Mouse (Mus musculus) ES-E14 (cell line): ENCODE measurements around the gene Crybg2. TPM values are rescaled to one million over a fixed set of nuclear protein-coding genes. Genes with fewer than 3 reads are reported as not detected.
A peak's percentile ranks its signal among the peaks of the same experiment; 100 is the strongest.

ENCODE experiments used
- DNase-seq: peaks from one replicate; pipeline ENCODE4 v3.0.0-alpha.2; 2013; ENCODE audit warnings: low read depth, low spot score
- H3K27ac ChIP-seq: 2 replicates; pipeline ENCODE4 v1.5.1; 2012; ENCODE audit warnings: low read depth, mild to moderate bottlenecking, low read length, moderate library complexity, mixed read lengths; ENCODE audit not compliant: poor library complexity, insufficient read depth, severe bottlenecking
- H3K36me3 ChIP-seq: 2 replicates; pipeline ENCODE4 v1.6.1; 2012; ENCODE audit warnings: mild to moderate bottlenecking, low read length, moderate library complexity, mixed read lengths; ENCODE audit not compliant: control insufficient read depth, poor library complexity, insufficient read depth, severe bottlenecking
- H3K4me1 ChIP-seq, 2 experiments: fragments of 150-350 bp in 1 of 2; sonication (generic) in 1 of 2; 2 replicates each; pipeline ENCODE4 v1.6.1; 2012; ENCODE audit warnings: low read length in 2 of 2, mild to moderate bottlenecking in 1 of 2, mixed read lengths in 1 of 2; ENCODE audit not compliant: control insufficient read depth in 2 of 2, insufficient read depth in 2 of 2, poor library complexity in 1 of 2
- H3K4me3 ChIP-seq, 2 experiments: fragments of 150-350 bp in 1 of 2; sonication (generic) in 1 of 2; 2 replicates each; pipeline ENCODE4 v1.5.1; 2012; ENCODE audit warnings: low read length in 2 of 2, low read depth in 1 of 2, mild to moderate bottlenecking in 1 of 2, mixed read lengths in 1 of 2; ENCODE audit not compliant: insufficient read depth in 1 of 2, poor library complexity in 1 of 2, severe bottlenecking in 1 of 2
- H3K9ac ChIP-seq: 2 replicates; pipeline ENCODE4 v1.6.1; 2012; ENCODE audit warnings: low read depth, mild to moderate bottlenecking, low read length, mixed read lengths; ENCODE audit not compliant: poor library complexity, insufficient read depth, severe bottlenecking
- H3K9me3 ChIP-seq: fragments of 150-350 bp; sonication (generic); 2 replicates; pipeline ENCODE4 v1.6.1; 2012; ENCODE audit warnings: low read depth, mild to moderate bottlenecking, low read length; ENCODE audit not compliant: control insufficient read depth, insufficient read depth
- CHD2 ChIP-seq: IDR thresholded peaks from 2 replicates; pipeline ENCODE4 v1.6.1; 2014; ENCODE audit warnings: mild to moderate bottlenecking, low read depth, low read length, inconsistent platforms
- HCFC1 ChIP-seq: IDR thresholded peaks from 2 replicates; pipeline ENCODE4 v1.6.1; 2012; ENCODE audit warnings: low read length, inconsistent platforms, borderline replicate concordance; ENCODE audit not compliant: insufficient read depth
- MAFK ChIP-seq: IDR thresholded peaks from 2 replicates; pipeline ENCODE4 v1.6.1; 2014; ENCODE audit warnings: mild to moderate bottlenecking, low read depth, low read length, inconsistent platforms; ENCODE audit not compliant: insufficient read depth
- ZC3H11A ChIP-seq: IDR thresholded peaks from 2 replicates; pipeline ENCODE4 v1.6.1; 2012; ENCODE audit warnings: low read depth, mild to moderate bottlenecking, inconsistent platforms, low read length, borderline replicate concordance
- ZNF384 ChIP-seq: IDR thresholded peaks from 2 replicates; pipeline ENCODE4 v1.6.1; 2012; ENCODE audit warnings: low read depth, low read length, inconsistent platforms
- in situ Hi-C, 2 experiments: fragments of 600-800 bp; cut with MboI; formaldehyde crosslinking; loops; one replicate each; pipeline ENCODE4 v1.15.1; 2025; ENCODE audit warnings: low sequenced_read_pairs in 2 of 2, inconsistent platforms in 1 of 2; ENCODE audit not compliant: unreplicated experiment in 2 of 2
- total RNA-seq: library from RNA; depleted of rRNA; stranded (reverse); fragments of 300-350 nt; gene quantifications from 2 replicates; pipeline ENCODE4 v1.2.3, GENCODE M21; 2012

Crybg2 gene
- total RNA-seq, 1 experiment = 12.6 TPM

DNA sequence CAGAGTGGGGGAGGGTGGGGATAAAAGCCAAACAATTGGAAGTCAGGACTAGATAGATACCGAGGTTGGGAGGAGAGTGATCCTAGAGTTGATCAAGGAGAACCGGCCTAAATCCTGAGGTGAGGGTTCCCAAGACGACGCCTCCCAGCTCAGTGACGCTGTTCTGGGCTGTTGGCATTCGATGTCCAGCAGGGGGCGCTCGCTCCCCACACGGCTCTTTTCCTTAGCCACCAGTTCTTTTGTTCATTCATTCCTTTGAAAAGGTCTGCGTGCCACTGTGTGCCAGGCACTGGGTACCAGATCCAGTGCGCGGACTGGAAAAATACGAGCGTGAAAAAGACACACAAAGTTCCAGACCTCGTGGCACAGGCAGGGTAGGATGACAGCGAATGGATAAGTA lies 24.7 kb upstream of the Crybg2 start:
- H3K9me3 ChIP-seq = no peaks in the 10 kb centered on the region
- no peaks in the 10 kb centered on the region for H3K36me3 ChIP-seq
- TF ChIP-seq MAFK (no peak), ZC3H11A (peak; percentile 54; the same call in 1 of the 2 replicates), ZNF384 (no peak), CHD2 (no peak)
- H3K9ac ChIP-seq = no peak overlapping the region
- H3K4me3 ChIP-seq = no peak overlapping the region
- 0 out of 4 replicates have a peak, but pooled peaks cover 0 to 2% of the 10 kb centered on the region in 2 experiments for H3K4me1 ChIP-seq
- in situ Hi-C loops = no loop called here
- DNase-seq = peak; percentile 69
- H3K27ac ChIP-seq = no peak overlapping the region

DNA sequence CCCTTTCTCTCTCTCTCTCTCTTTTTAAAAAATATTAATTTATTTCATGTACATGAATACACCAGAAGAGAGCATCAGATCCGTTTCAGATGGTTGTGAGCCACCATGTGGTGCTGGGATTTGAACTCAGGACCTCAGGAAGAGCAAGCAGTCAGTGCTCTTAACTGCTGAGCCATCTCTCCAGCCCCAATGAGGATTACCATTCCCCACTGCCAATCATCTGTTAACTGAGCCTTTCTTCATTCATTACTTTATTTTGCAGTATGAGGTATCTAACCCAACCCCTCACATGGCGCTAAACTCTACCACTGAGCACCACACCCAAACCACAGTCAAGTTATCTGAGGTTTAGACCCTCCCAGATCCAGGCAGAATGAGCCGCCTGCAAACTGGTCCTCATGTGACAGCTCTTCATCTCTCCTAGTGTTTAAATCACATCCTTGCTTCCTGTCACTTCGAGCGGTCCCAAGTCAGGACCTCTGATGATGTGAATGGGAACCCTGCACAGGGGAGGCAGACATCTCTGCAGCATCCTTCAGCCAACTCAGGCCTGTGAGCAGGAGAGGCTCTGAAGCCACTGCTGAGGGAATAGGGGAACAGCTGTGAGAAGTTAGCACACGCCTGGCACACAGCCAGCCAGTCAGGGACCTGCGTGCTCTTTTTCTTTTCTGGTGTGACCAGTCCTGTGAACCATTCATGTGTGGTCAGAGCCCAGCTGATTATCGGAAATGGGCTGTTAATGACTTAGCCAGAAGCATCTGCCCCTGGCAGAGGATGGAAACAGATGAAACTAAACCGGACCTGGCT lies 19.1 kb upstream of the Crybg2 start:
- H3K36me3 ChIP-seq = no peaks in the 10 kb centered on the region
- in situ Hi-C loops = no loop called here
- H3K27ac ChIP-seq = no peak overlapping the region
- no peak overlapping the region for H3K4me3 ChIP-seq
- H3K4me1 ChIP-seq = peaks cover 0 to 2% of the 10 kb centered on the region in 2 experiments; a peak in 1 of 4 replicates
- H3K9me3 ChIP-seq = peaks cover 2% of the 10 kb centered on the region; the same call in 1 of the 2 replicates
- H3K9ac ChIP-seq = no peak overlapping the region
- DNase-seq = no peak
- no peak for TF ChIP-seq HCFC1
- TF ChIP-seq CHD2 = no peak
- TF ChIP-seq ZNF384 = no peak
- no peak for TF ChIP-seq MAFK
- no peak for TF ChIP-seq ZC3H11A

DNA sequence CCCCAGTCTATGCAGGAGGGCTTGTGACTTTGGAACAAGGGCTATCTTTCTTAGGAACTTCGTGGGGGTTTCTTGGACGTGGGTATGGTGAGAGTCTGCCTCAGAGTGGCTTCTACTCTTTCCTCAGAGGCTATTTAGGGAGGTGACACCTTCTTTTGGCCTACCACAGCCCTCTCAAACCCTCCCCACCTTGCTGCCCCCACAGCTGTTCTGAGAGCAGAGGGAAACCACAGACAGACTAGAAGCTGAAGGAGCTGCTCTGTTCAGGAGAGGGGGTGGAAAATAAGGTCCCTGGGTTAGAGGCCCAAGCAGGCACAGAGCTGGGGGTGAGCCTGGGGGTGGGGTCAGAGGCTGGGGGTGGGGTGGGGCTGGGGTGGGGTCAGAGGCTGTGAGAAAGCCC lies 17.6 kb upstream of the Crybg2 start:
- Histone ChIP-seq H3K36me3 (no peaks in the 10 kb centered on the region), H3K9me3 (peaks cover 2% of the 10 kb centered on the region; the same call in 1 of the 2 replicates), H3K4me3 (no peak overlapping the region), H3K27ac (no peak overlapping the region), H3K4me1 (peaks cover 0 to 2% of the 10 kb centered on the region in 2 experiments; a peak in 1 of 4 replicates), H3K9ac (no peak overlapping the region)
- in situ Hi-C loops = no loop called here
- TF ChIP-seq ZC3H11A = no peak
- no peak for TF ChIP-seq HCFC1
- TF ChIP-seq ZNF384 = no peak
- no peak for TF ChIP-seq MAFK
- TF ChIP-seq CHD2 = no peak
- DNase-seq = no peak

DNA sequence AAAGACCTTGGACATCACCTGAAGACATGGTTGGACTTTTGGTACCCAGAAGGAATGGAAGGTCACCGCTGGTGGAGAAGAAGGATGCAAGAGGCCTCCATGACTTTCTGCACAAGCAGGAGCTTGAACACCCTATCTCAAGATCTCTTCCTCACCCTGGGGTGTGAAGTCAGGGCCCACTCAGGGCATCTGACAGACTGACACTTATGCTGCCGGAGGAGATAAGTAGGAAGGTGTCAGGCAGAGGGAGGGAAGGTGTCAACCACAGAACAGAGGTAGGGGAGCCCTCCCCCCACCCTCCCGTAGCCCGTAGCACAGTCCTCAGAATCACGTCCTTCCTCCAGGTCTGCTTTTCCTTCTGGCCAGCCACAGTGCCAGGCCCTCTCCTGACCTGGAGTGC lies 13.0 kb upstream of the Crybg2 start:
- in situ Hi-C loops = no loop called here
- Histone ChIP-seq H3K27ac (no peak overlapping the region), H3K4me3 (no peak overlapping the region), H3K36me3 (no peaks in the 10 kb centered on the region), H3K9me3 (peaks cover 2% of the 10 kb centered on the region; the same call in 1 of the 2 replicates), H3K9ac (no peak overlapping the region), H3K4me1 (no peaks in the 10 kb centered on the region)
- no peak for TF ChIP-seq CHD2
- TF ChIP-seq HCFC1 = no peak
- TF ChIP-seq ZC3H11A = no peak
- no peak for TF ChIP-seq MAFK
- no peak for TF ChIP-seq ZNF384
- no peak for DNase-seq

DNA sequence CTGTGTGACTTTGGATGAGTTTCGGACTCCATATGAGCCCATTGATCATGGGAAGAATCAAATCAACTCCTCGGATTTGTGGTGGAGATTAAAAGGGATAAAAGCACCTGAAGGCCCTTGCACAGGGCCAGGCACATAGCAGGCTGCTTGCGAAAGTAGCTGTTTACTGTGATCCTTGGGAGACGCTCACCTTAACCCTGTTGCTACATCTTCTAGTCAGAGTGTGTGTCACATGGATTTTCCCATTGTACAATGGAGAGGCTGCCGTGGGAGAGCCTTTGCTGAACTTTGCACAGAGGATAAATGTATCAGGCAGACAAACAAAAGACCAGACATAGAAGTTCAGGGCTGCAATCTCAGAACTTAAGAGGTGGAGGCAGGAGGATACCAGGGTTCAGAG lies 8.7 kb upstream of the Crybg2 start:
- no peaks in the 10 kb centered on the region for H3K9me3 ChIP-seq
- DNase-seq = no peak
- H3K4me3 ChIP-seq = no peak overlapping the region
- in situ Hi-C loops = no loop called here
- no peak overlapping the region for H3K27ac ChIP-seq
- TF ChIP-seq CHD2 (no peak), ZNF384 (no peak), ZC3H11A (no peak), HCFC1 (no peak), MAFK (no peak)
- H3K9ac ChIP-seq = no peak overlapping the region
- H3K36me3 ChIP-seq = no peaks in the 10 kb centered on the region
- no peaks in the 10 kb centered on the region; a peak in 1 of 4 replicates for H3K4me1 ChIP-seq
